Mouse (Mus musculus) G1E (cell line): ENCODE data around the gene Pik3ca. TPM values are rescaled to one million over a fixed set of nuclear protein-coding genes. Genes with fewer than 3 reads are reported as not detected.

Experiments
- ATAC-seq: 2 replicates; pipeline ENCODE4 v1.8.0; 2016; ENCODE audit warnings: mild to moderate bottlenecking; ENCODE audit not compliant: insufficient number of reproducible peaks, poor library complexity, low FRiP score, severe bottlenecking; ENCODE audit errors: extremely low read depth
- DNase-seq: peaks from one replicate; pipeline ENCODE4 v3.0.0; 2012; ENCODE audit warnings: low spot score
- H3K27me3 ChIP-seq: 2 replicates; pipeline ENCODE4 v1.6.1; 2012; ENCODE audit warnings: mild to moderate bottlenecking, low read length, inconsistent platforms; ENCODE audit not compliant: insufficient read depth
- H3K36me3 ChIP-seq: replicated peaks from 2 replicates; pipeline ENCODE3; 2012; ENCODE audit warnings: mild to moderate bottlenecking, inconsistent platforms
- H3K4me1 ChIP-seq: 2 replicates; pipeline ENCODE4 v1.6.1; 2012; ENCODE audit warnings: low read depth, low read length, inconsistent platforms, mixed read lengths; ENCODE audit not compliant: insufficient read depth
- H3K4me3 ChIP-seq: 2 replicates; pipeline ENCODE4 v1.5.1; 2012; ENCODE audit warnings: low read depth, mild to moderate bottlenecking, inconsistent platforms, low read length, moderate library complexity, mixed read lengths
- H3K9me3 ChIP-seq: replicated peaks from 2 replicates; pipeline ENCODE4 v1.6.1; 2012; ENCODE audit warnings: inconsistent platforms
- CTCF ChIP-seq: IDR thresholded peaks from 2 replicates; pipeline ENCODE4 v1.5.1; 2012; ENCODE audit warnings: low read depth, low read length, inconsistent platforms, mixed read lengths
- GATA1 ChIP-seq: IDR thresholded peaks from 2 replicates; pipeline ENCODE4 v1.6.1; 2012; ENCODE audit warnings: borderline replicate concordance, low read length, inconsistent platforms, mixed read lengths
- GATA2 ChIP-seq: IDR thresholded peaks from 2 replicates; pipeline ENCODE4 v1.6.1; 2012; ENCODE audit warnings: low read depth, low read length, inconsistent platforms, borderline replicate concordance
- POLR2AphosphoS5 ChIP-seq: IDR thresholded peaks from 2 replicates; pipeline ENCODE4 v1.6.1; 2012; ENCODE audit warnings: low read depth, low read length, inconsistent platforms; ENCODE audit not compliant: insufficient replicate concordance
- TAL1 ChIP-seq: conservative IDR thresholded peaks from 2 replicates; pipeline ENCODE4 v1.6.1; 2012; ENCODE audit warnings: low read depth, low read length, inconsistent platforms, mixed read lengths
- polyA plus RNA-seq: library from polyadenylated mRNA; stranded (reverse); fragments of >175 nt; gene quantifications from 2 replicates; pipeline ENCODE4 v1.2.3, GENCODE M21; 2012
- total RNA-seq, 2 experiments: library from RNA; stranded (forward) in 1 of 2; stranded (reverse) in 1 of 2; fragments of 200-1000 nt in 1 of 2; fragments of >200 nt in 1 of 2; fragmentation: Nextera tagmentation in 1 of 2; gene quantifications; 2 replicates each; pipeline ENCODE4 v1.2.3; 2014 to 2017

Pik3ca gene
- total and polyA plus RNA-seq, 3 experiments = 2.0 to 32.0 (median 26.8) TPM

DNA sequence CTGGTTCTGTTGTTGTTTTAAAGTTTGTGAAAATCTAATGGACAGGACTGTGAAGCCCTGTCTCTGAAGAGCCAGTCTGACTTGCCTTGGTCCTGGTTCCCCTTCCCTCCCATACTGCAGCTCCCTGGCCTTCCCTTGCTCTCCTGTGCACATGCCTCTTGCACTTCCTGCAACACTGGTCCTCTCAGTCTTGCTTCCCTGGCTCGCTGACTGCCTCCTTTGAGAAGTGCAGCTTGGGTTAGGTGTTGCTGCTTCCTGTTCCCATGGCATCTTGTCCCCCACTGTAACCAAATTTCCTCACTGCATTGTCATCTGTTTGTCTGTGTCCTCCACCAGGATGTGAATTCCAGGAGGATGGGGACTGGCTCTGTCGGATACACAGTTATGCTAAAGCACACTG, 2.5 kb downstream of the Pik3ca start:
- Histone ChIP-seq H3K27me3 (no peaks in the 10 kb centered on the region), H3K36me3 (peaks cover 22% of the 10 kb centered on the region), H3K4me3 (no peak overlapping the region), H3K9me3 (no peaks in the 10 kb centered on the region), H3K4me1 (peaks cover 23% of the 10 kb centered on the region)
- no peak for ATAC-seq
- no peak for DNase-seq
- TF ChIP-seq GATA1 = no peak
- no peak for TF ChIP-seq GATA2
- TF ChIP-seq CTCF = no peak
- no peak for TF ChIP-seq TAL1
- no peak for TF ChIP-seq POLR2AphosphoS5

DNA sequence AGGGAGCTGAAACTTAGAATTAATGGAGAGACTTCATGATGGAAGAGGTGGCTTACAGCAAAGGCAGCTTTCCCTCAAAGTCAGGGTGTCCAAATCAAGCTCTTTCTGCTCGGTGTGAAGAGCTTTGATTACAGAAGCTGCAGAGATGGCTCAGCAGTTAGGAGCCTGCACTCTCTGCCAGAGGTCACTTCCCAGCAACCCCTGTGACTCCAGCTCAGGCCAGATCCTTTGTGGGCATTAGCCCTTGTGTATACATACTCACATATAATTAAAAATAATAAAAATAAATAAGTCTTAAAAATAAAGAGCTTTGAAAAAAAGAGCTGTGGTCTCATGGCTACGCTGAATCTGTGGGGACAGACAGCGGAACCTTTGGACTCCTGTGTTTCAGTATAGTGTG, 4.1 kb downstream of the Pik3ca start:
- TF ChIP-seq GATA1 = no peak
- TF ChIP-seq TAL1 = no peak
- TF ChIP-seq GATA2 = no peak
- no peak for TF ChIP-seq CTCF
- TF ChIP-seq POLR2AphosphoS5 = no peak
- no peak for DNase-seq
- H3K9me3 ChIP-seq = no peaks in the 10 kb centered on the region
- H3K4me3 ChIP-seq = no peak overlapping the region
- peaks cover 25% of the 10 kb centered on the region for H3K36me3 ChIP-seq
- no peak for ATAC-seq
- peaks cover 23% of the 10 kb centered on the region for H3K4me1 ChIP-seq
- H3K27me3 ChIP-seq = no peaks in the 10 kb centered on the region

DNA sequence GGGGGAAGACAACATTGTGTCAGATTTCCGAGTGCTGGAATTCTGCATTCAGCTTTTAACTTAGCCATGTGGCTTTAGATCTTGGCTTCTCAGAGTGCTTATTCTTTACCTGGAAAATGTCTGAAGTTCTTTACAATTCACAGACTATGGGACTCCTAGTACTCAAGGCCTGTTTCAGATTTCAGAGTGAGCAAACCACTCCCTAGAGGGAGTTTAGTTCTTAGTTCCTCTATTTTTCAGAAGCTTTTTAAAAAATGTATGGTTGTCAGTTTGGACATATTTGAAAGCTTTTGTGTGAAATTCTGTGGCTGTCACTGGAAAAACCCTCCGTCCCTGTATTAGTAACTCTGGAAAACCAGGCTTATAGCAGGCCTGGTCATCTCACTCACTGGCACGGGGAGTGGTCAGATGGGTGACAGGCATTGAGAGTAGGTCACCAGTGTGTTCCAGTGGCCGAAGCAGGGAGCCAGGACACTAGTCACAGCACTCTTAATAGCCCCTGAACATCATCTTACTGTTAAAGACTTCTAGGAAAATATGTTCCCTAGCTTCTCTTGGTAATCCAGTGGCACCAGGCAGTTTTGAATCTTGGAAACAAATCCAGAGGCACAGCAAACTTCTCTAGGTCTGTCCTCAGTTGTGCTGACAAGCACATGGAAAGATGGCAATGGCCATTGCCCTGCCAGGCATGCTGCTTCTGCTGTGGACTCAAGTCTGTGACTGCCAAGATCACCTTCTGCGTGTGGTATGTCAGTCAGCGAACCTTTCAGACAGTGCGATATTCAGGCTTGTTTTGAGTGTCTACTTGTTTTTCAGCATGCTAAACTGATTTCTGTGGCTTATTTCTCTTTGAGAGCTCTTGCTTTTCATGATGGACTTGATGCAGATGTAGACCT, 5.8 kb downstream of the Pik3ca start:
- Histone ChIP-seq H3K27me3 (no peaks in the 10 kb centered on the region), H3K4me1 (peaks cover 23% of the 10 kb centered on the region), H3K9me3 (no peaks in the 10 kb centered on the region), H3K4me3 (no peak overlapping the region), H3K36me3 (peaks cover 27% of the 10 kb centered on the region)
- no peak for ATAC-seq
- TF ChIP-seq GATA1 = no peak
- TF ChIP-seq TAL1 = no peak
- no peak for TF ChIP-seq CTCF
- TF ChIP-seq POLR2AphosphoS5 = no peak
- no peak for TF ChIP-seq GATA2
- DNase-seq = no peak

DNA sequence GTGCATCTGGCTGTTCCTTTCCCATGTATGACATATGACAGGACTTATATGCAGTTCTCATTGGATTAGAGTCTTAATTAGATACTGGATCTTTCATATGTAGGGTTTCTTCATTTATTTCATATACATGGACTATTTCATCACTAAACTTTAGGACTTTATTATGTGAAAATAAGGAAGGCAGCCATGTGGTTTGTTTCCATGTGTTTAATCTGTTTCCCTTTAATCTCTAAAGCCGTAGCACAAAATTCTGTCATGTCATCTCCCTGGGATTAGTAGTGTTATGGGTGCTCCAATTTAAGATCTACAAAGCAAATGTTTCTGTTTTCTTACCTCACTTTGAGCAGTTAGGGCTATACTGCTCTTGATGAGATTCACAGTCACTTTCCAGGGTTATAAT, 8.2 kb downstream of the Pik3ca start:
- Histone ChIP-seq H3K4me1 (peaks cover 18% of the 10 kb centered on the region), H3K27me3 (no peaks in the 10 kb centered on the region), H3K9me3 (no peaks in the 10 kb centered on the region), H3K36me3 (peaks cover 19% of the 10 kb centered on the region), H3K4me3 (no peak overlapping the region)
- ATAC-seq (no peak), DNase-seq (no peak)
- TF ChIP-seq CTCF = no peak

DNA sequence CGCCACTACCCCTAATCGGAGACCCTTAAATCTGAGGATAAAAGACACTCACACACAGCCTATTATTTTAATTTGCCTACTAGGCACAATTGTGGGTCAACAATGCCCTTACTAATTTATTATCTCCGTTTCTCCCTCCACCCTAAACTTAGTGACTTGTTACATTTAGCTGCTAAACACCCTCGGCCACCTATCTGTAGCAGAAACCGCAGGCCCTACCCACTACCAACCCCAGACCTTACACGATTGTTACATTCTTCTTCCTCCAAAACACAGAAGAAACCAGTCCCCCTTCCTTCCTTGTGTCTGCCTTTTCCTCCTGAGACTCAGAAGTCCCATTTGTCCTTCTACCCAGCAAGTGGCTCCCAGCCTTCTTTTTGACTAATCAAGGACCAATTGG, 9.3 kb downstream of the Pik3ca start:
- no peaks in the 10 kb centered on the region for H3K9me3 ChIP-seq
- H3K4me3 ChIP-seq = no peak overlapping the region
- H3K36me3 ChIP-seq = peaks cover 13% of the 10 kb centered on the region
- H3K4me1 ChIP-seq = peaks cover 18% of the 10 kb centered on the region
- TF ChIP-seq GATA1 (no peak), TAL1 (no peak), GATA2 (no peak), CTCF (no peak), POLR2AphosphoS5 (no peak)
- DNase-seq (no peak), ATAC-seq (no peak)
- H3K27me3 ChIP-seq = no peaks in the 10 kb centered on the region

DNA sequence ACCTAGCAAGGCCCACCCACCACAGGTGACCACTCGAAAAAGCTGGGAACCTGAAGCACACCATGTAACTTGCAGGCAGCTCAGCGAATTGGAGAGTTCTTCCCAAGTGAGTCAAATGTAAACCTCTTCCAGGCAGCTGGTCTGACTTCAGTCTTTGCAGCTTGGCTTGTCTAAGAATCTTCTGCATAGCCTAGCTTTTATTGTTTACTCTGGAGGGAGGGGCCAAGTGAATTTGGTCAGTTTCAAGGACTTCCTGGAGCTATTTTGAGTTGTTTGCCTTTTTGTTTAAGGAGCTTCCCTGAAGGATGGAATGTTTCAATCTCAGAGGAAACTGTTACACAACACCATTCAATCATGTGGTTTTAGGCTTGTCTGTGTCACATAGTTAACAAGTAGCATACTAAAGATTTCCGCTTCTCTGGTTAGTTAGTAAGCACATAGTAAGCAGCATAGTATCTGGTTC, 11.4 kb downstream of the Pik3ca start:
- Histone ChIP-seq H3K27me3 (no peaks in the 10 kb centered on the region), H3K36me3 (peaks cover 12% of the 10 kb centered on the region), H3K9me3 (no peaks in the 10 kb centered on the region), H3K4me1 (peaks cover 12% of the 10 kb centered on the region; the same call in 1 of the 2 replicates), H3K4me3 (no peak overlapping the region)
- TF ChIP-seq GATA1 (no peak), CTCF (no peak), POLR2AphosphoS5 (no peak), TAL1 (no peak), GATA2 (no peak)
- ATAC-seq (no peak), DNase-seq (no peak)
